Comparison of ENCODE assay signal across 16 mouse cellular contexts in the genomic region with DNA sequence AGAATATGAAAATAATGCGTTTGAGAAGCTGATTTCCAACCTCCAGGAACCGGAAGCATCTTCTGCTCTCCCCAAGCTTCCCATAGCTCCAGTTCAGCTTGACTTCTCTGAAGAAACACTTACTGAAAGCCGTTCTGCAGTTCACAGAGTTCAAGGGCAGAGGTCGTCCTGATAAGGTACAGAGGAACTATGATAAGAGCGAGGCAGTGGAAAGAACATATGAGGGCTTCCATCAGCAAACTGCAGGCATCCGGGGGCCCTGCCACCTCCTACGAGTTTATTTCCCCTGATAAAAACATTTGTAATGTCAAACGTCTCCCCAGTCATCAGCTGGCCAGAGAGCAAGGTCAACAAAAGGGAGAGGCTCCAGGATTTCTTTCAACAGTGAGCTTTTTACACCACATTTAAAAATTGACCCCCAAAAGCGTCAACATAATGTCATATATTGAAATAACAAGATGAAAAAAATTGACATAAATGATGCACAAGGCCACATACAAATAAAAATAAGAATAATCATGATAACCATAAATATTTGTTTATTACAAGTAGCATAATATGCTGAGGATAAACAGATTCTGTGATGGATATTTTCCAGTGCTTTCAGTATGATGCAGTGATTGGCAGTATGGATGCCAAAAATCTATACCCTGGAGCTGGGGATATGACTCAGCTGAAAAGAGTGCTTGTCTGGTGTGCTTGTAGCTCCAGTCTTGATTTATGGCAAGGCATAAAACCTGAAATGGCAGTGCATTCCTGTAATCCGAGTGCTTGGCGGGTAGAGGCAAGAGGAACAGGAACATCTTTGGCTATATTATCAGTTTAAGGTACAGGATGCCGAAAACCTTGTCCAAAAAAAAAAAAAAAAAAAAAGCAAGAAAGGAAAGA. TPM values are rescaled to one million over a fixed set of nuclear protein-coding genes. Genes with fewer than 3 reads are reported as not detected.
DNase-seq lines count a peak whose midpoint lies in the region; ATAC-seq lines count a peak whose summit lies in the region.
"Had no signal": no experiment of that assay in that cellular context is flagged by ENCODE, and none has a peak within 500 bp of the region (broad histone marks: within the 10 kb centered on the region; RNA-seq: fewer than 3 reads in every experiment).

No protein-coding gene starts in this region.

- H3K9me3 ChIP-seq in liver, embryonic 12.5 days (replicated peaks), result no peaks in the 10 kb centered on the region
- H3K9me3 ChIP-seq in intestine, embryonic 15.5 days, result no peaks in the 10 kb centered on the region
- H3K9me3 ChIP-seq in midbrain, embryonic 16.5 days (replicated peaks; ENCODE audit: control insufficient read depth, low read length, poor library complexity, severe bottlenecking), result no peaks in the 10 kb centered on the region
- H3K9me3 ChIP-seq: limb, embryonic 13.5 days had no signal

- WGBS in liver, embryonic 12.5 days (ENCODE audit: insufficient replicate concordance), result 26% methylated on average over 12 of the region's 12 CpGs
- 33% methylated on average over 12 of the region's 12 CpGs for WGBS in intestine, embryonic 15.5 days
- WGBS in midbrain, embryonic 16.5 days, result 84% methylated on average over 12 of the region's 12 CpGs

- no peak overlapping the region for H3K9ac ChIP-seq in liver, embryonic 12.5 days
- no peak overlapping the region for H3K9ac ChIP-seq in intestine, embryonic 15.5 days
- H3K9ac ChIP-seq in midbrain, embryonic 16.5 days (ENCODE audit: low read depth, low read length), result no peak overlapping the region
- H3K9ac ChIP-seq: limb, embryonic 13.5 days had no signal

- H3K4me1 ChIP-seq in liver, embryonic 12.5 days, result peaks cover 11% of the 10 kb centered on the region; the same call in 1 of the 2 replicates
- H3K4me1 ChIP-seq in intestine, embryonic 15.5 days (replicated peaks), result peaks cover 3% of the 10 kb centered on the region; the same call in 1 of the 2 replicates
- H3K4me1 ChIP-seq in midbrain, embryonic 16.5 days (ENCODE audit: control insufficient read depth, insufficient read depth, low read length), result no peaks in the 10 kb centered on the region
- H3K4me1 ChIP-seq: limb, embryonic 13.5 days had no signal

- no peak overlapping the region for H3K27ac ChIP-seq in liver, embryonic 12.5 days
- no peak overlapping the region for H3K27ac ChIP-seq in intestine, embryonic 15.5 days
- no peak overlapping the region for H3K27ac ChIP-seq in midbrain, embryonic 16.5 days (ENCODE audit: low read length)
- H3K27ac ChIP-seq: limb, embryonic 13.5 days; macrophage had no signal

- DNase-seq in liver, result peak; percentile 18
- DNase-seq in heart, adult 8-10 months (ENCODE audit: low spot score), result peak; percentile 17
- DNase-seq in adipocyte (ENCODE audit: low spot score), result no peak
- no peak for DNase-seq in frontal cortex, postnatal 10 days (ENCODE audit: low spot score in 2 of 2)
- DNase-seq: cerebellum, adult 2 months; kidney, adult 2 months; layer of hippocampus, adult 9-11 months; spleen, adult 18-20 months had no signal

- ATAC-seq in liver, embryonic 12.5 days, result no peak
- ATAC-seq in intestine, embryonic 15.5 days, result peak; percentile 89
- no peak for ATAC-seq in midbrain, embryonic 16.5 days
- ATAC-seq: forebrain, embryonic 16.5 days had no signal

- no peaks in the 10 kb centered on the region for H3K27me3 ChIP-seq in liver, embryonic 12.5 days (replicated peaks)
- no peaks in the 10 kb centered on the region for H3K27me3 ChIP-seq in intestine, embryonic 15.5 days (replicated peaks)
- H3K27me3 ChIP-seq in midbrain, embryonic 16.5 days (ENCODE audit: control insufficient read depth, insufficient read depth, low read depth, low read length), result no peaks in the 10 kb centered on the region
- H3K27me3 ChIP-seq: limb, embryonic 13.5 days had no signal

- no peak overlapping the region for H3K4me2 ChIP-seq in liver, embryonic 12.5 days
- no peak overlapping the region for H3K4me2 ChIP-seq in intestine, embryonic 15.5 days (replicated peaks)
- no peak overlapping the region for H3K4me2 ChIP-seq in midbrain, embryonic 16.5 days (ENCODE audit: low read length)
- H3K4me2 ChIP-seq: limb, embryonic 13.5 days had no signal

- no peaks in the 10 kb centered on the region for H3K36me3 ChIP-seq in liver, embryonic 12.5 days
- H3K36me3 ChIP-seq in intestine, embryonic 15.5 days, result no peaks in the 10 kb centered on the region
- H3K36me3 ChIP-seq in midbrain, embryonic 16.5 days (ENCODE audit: control insufficient read depth, insufficient read depth, low read length), result no peaks in the 10 kb centered on the region
- H3K36me3 ChIP-seq: limb, embryonic 13.5 days had no signal

- H3K4me3 ChIP-seq in liver, embryonic 12.5 days, result no peak overlapping the region
- H3K4me3 ChIP-seq in intestine, embryonic 15.5 days (replicated peaks), result no peak overlapping the region
- H3K4me3 ChIP-seq in midbrain, embryonic 16.5 days (ENCODE audit: low read depth, low read length), result no peak overlapping the region
- H3K4me3 ChIP-seq: limb, embryonic 13.5 days had no signal

RNA-seq across cellular contexts. Expression of gene Ankrd66, which starts 11.3 kb away (rescaled TPM):
- polyA plus RNA-seq in liver, embryonic 12.5 days (2016; fragmentation: Nextera tagmentation; extraction: Ambion mirVana), result not detected in 2 replicates
- not detected for total RNA-seq in heart, adult 8-10 months (2022)
- 0.18 TPM in 1 of 2 replicates, not detected in the other for polyA plus RNA-seq in intestine, embryonic 15.5 days (2015; fragmentation: Nextera tagmentation; extraction: Ambion mirVana)
- 0.47 and 0.50 TPM in 2 replicates for polyA plus RNA-seq in midbrain, embryonic 16.5 days (2015; fragmentation: Nextera tagmentation; extraction: Ambion mirVana)
- total RNA-seq: hematopoietic stem cell, adult 5-6 weeks had no signal
- polyA plus RNA-seq: kidney, adult 2 months had no signal

RNA-seq across cellular contexts. Expression of gene Pla2g7, which starts 13.1 kb away (rescaled TPM):
- polyA plus RNA-seq in liver, embryonic 12.5 days (2016; fragmentation: Nextera tagmentation; extraction: Ambion mirVana), result 3.6 TPM in 2 replicates
- total RNA-seq in heart, adult 8-10 months (2022), result 1 to 10 TPM; 4.5 to 6.1 (median 5.6) TPM
- 12.0 and 12.7 TPM in 2 replicates for polyA plus RNA-seq in intestine, embryonic 15.5 days (2015; fragmentation: Nextera tagmentation; extraction: Ambion mirVana)
- 24.5 and 51.2 TPM in 2 replicates for polyA plus RNA-seq in midbrain, embryonic 16.5 days (2015; fragmentation: Nextera tagmentation; extraction: Ambion mirVana)

RNA-seq across cellular contexts. Expression of gene Mep1a, which starts 52.1 kb away (rescaled TPM):
- not detected in 2 replicates for polyA plus RNA-seq in liver, embryonic 12.5 days (2016; fragmentation: Nextera tagmentation; extraction: Ambion mirVana)
- not detected for total RNA-seq in heart, adult 8-10 months (2022)
- 33.1 and 34.9 TPM in 2 replicates for polyA plus RNA-seq in intestine, embryonic 15.5 days (2015; fragmentation: Nextera tagmentation; extraction: Ambion mirVana)
- 0.06 TPM in 1 of 2 replicates, not detected in the other for polyA plus RNA-seq in midbrain, embryonic 16.5 days (2015; fragmentation: Nextera tagmentation; extraction: Ambion mirVana)
- total RNA-seq: hematopoietic stem cell, adult 5-6 weeks had no signal
- polyA plus RNA-seq: cerebellum, adult 2 months; embryonic facial prominence, embryonic 11.5 days; forebrain, embryonic 16.5 days; limb, embryonic 13.5 days; macrophage had no signal

Comparison
In these comparisons a context has a peak if more than half of its experiments do, and no peak if none do; other contexts are left out.
1. DNase-seq: peak in liver (single experiment) and heart, adult 8-10 months (single experiment); none in adipocyte (single experiment) and frontal cortex, postnatal 10 days (0 of 2).
2. RNA of gene Mep1a, which starts 52.1 kb away (polyA plus RNA-seq): 33.1 to 34.9 TPM in intestine, embryonic 15.5 days; 0.06 TPM in midbrain, embryonic 16.5 days and not detected in liver, embryonic 12.5 days; every median in the first group is over 10 times any median in the second.